Mouse (Mus musculus) megakaryocyte, embryonic 14.5 days (primary cell): Measurements from ENCODE around the gene Knl1.

Experiments
- FLI1 ChIP-seq: IDR thresholded peaks from 2 replicates; pipeline ENCODE4 v1.6.1; 2012; ENCODE audit warnings: low read length, inconsistent platforms, mixed read lengths
- GATA1 ChIP-seq: IDR thresholded peaks from 3 replicates; pipeline ENCODE4 v1.6.1; 2012; ENCODE audit warnings: mixed read lengths, low read length, inconsistent platforms, borderline replicate concordance

GRCm38 (mm10) chr2:119147160-119147678, 100.3 kb downstream of the Knl1 start:
- TF ChIP-seq GATA1: no peak
- no peak for TF ChIP-seq FLI1
